Mouse (Mus musculus) stomach, embryonic 14.5 days (tissue): ENCODE data around the gene Znhit3. TPM values are rescaled to one million over a fixed set of nuclear protein-coding genes. Genes with fewer than 3 reads are reported as not detected.

Source experiments
- ATAC-seq: fragments of 200-750 bp; cut with Nextera tagmentation; 2 replicates; pipeline ENCODE4 v1.8.0; 2017; ENCODE audit warnings: low read depth, moderate TSS enrichment; ENCODE audit not compliant: insufficient number of reproducible peaks, insufficient read depth, low FRiP score
- H3K27ac ChIP-seq: fragments of 300-500 bp; sonication (generic); 2 replicates; pipeline ENCODE4 v1.5.1; 2014; ENCODE audit warnings: mild to moderate bottlenecking, low read length, moderate library complexity, mixed read lengths
- H3K27me3 ChIP-seq: fragments of 300-500 bp; sonication (generic); 2 replicates; pipeline ENCODE4 v1.6.1; 2014; ENCODE audit warnings: low read length, control low read depth, mixed read lengths; ENCODE audit not compliant: control insufficient read depth, insufficient read depth
- H3K36me3 ChIP-seq: fragments of 300-500 bp; sonication (generic); 2 replicates; pipeline ENCODE4 v1.6.1; 2014; ENCODE audit warnings: mild to moderate bottlenecking, control low read depth, low read length, moderate library complexity, mixed read lengths; ENCODE audit not compliant: control insufficient read depth, insufficient read depth
- H3K4me1 ChIP-seq: fragments of 300-500 bp; sonication (generic); 2 replicates; pipeline ENCODE4 v1.6.1; 2014; ENCODE audit warnings: low read length, control low read depth, mixed read lengths; ENCODE audit not compliant: control insufficient read depth, insufficient read depth
- H3K4me2 ChIP-seq: fragments of 300-500 bp; sonication (generic); replicated peaks from 2 replicates; pipeline ENCODE4 v1.6.1; 2014; ENCODE audit warnings: low read depth, low read length, control low read depth
- H3K4me3 ChIP-seq: fragments of 300-500 bp; sonication (generic); 2 replicates; pipeline ENCODE4 v1.5.1; 2014; ENCODE audit warnings: low read depth, low read length, control low read depth
- H3K9ac ChIP-seq: fragments of 300-500 bp; sonication (generic); replicated peaks from 2 replicates; pipeline ENCODE4 v1.6.1; 2014; ENCODE audit warnings: low read depth, mild to moderate bottlenecking, control low read depth, low read length, moderate library complexity, mixed read lengths
- H3K9me3 ChIP-seq: fragments of 300-500 bp; sonication (generic); 2 replicates; pipeline ENCODE4 v1.6.1; 2016; ENCODE audit warnings: low read depth, low read length, control low read depth; ENCODE audit not compliant: control insufficient read depth
- WGBS: fragments of 180-500 bp; shearing (Covaris S2); extraction: QIAGEN DNeasy Blood & Tissue Kit; methylation state at CpG from one replicate; pipeline ENCODE4 v1.1.7; 2014; 5-methylcytosine and 5-hydroxymethylcytosine counted together
- microRNA-seq: library from miRNA; unstranded; fragments of <30 nt; microRNA quantifications from one replicate; pipeline ENCODE4, GENCODE M21; 2016
- polyA plus RNA-seq: library from polyadenylated mRNA; unstranded; fragments of >200 nt; fragmentation: Nextera tagmentation; extraction: Ambion mirVana; gene quantifications from 2 replicates; pipeline ENCODE4 v1.2.1, GENCODE M21; 2014

The Znhit3 gene
- polyA plus RNA-seq, 1 experiment from 2014 or later: 64.3 TPM

GRCm38 (mm10) chr11:84870337-84871043 is 45.7 kb downstream of the Znhit3 start, which contains the start of gene Ggnbp2:
Ggnbp2 (minus strand) TSS chr11:84870817.
- Histone ChIP-seq H3K9me3 (no peaks in the 10 kb centered on the region), H3K4me3 (peak within 1 kb of the TSS; percentile 95), H3K27ac (peak within 1 kb of the TSS; percentile 99), H3K4me1 (peaks cover 10% of the 10 kb centered on the region), H3K27me3 (no peaks in the 10 kb centered on the region), H3K36me3 (peaks cover 3% of the 10 kb centered on the region; the same call in 1 of the 2 replicates), H3K4me2 (peak within 1 kb of the TSS; percentile 72), H3K9ac (peak within 1 kb of the TSS; percentile 86)
- WGBS: under 1% methylated on average over 43 of the region's 62 CpGs
- peak; percentile 91 for ATAC-seq

GRCm38 (mm10) chr11:84869537-84870232 is 46.5 kb downstream of the Znhit3 start:
- H3K4me2 ChIP-seq: peak overlapping the region; percentile 72
- H3K27ac ChIP-seq: peak overlapping the region; percentile 95
- H3K4me3 ChIP-seq: peak overlapping the region; percentile 95
- WGBS: under 1% methylated on average over 61 of the region's 61 CpGs
- H3K27me3 ChIP-seq: no peaks in the 10 kb centered on the region
- H3K36me3 ChIP-seq: peaks cover 3% of the 10 kb centered on the region; the same call in 1 of the 2 replicates
- peak overlapping the region; percentile 82 for H3K9ac ChIP-seq
- H3K9me3 ChIP-seq: no peaks in the 10 kb centered on the region
- peaks cover 12% of the 10 kb centered on the region for H3K4me1 ChIP-seq
- ATAC-seq: peak; percentile 78

DNA sequence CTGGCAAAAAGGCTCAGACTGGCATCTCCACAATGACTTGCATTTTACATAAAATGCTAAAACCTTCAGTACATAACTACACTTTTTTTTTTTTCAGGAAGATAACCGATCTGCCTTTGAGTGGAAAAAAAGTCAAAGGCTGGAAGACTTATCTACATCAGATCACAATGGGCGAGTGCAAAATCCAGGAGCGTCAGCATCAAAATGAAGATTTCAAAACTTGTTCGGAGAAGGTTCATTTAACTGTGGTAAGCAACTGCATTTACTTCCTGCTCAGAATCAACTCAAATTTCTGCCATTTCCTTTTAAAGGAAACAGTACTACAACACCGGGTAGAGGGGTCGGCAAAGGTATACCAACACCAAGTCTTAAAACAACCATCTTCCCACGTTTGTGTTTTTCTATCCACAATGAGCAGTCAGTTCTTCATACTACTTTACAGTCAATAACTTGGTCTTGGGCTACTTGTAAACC is 47.3 kb downstream of the Znhit3 start:
- Histone ChIP-seq H3K4me1 (peaks cover 12% of the 10 kb centered on the region), H3K9me3 (no peaks in the 10 kb centered on the region), H3K36me3 (peaks cover 6% of the 10 kb centered on the region; the same call in 1 of the 2 replicates), H3K27ac (peak overlapping the region; percentile 95), H3K9ac (peak overlapping the region; percentile 82), H3K27me3 (no peaks in the 10 kb centered on the region), H3K4me3 (peak overlapping the region; percentile 95), H3K4me2 (peak overlapping the region; percentile 72)
- no peak for ATAC-seq
- WGBS: 15% methylated on average over 7 of the region's 7 CpGs

- H3K27me3 ChIP-seq: no peaks in the 10 kb centered on the region
- no peak overlapping the region for H3K4me2 ChIP-seq
- H3K27ac ChIP-seq: no peak overlapping the region
- no peaks in the 10 kb centered on the region for H3K9me3 ChIP-seq
- peaks cover 6% of the 10 kb centered on the region; the same call in 1 of the 2 replicates for H3K36me3 ChIP-seq
- 88% methylated on average over 2 of the region's 2 CpGs for WGBS
- no peak overlapping the region for H3K9ac ChIP-seq
- H3K4me3 ChIP-seq: no peak overlapping the region
- peaks cover 12% of the 10 kb centered on the region for H3K4me1 ChIP-seq
- ATAC-seq: no peak
Measured at GRCm38 (mm10) chr11:84867586-84867985, 48.6 kb downstream of the Znhit3 start.

GRCm38 (mm10) chr11:84865268-84865667 is 50.9 kb downstream of the Znhit3 start:
- Histone ChIP-seq H3K4me1 (peaks cover 12% of the 10 kb centered on the region), H3K9me3 (no peaks in the 10 kb centered on the region), H3K4me3 (no peak overlapping the region), H3K36me3 (peaks cover 18% of the 10 kb centered on the region), H3K4me2 (no peak overlapping the region), H3K27me3 (no peaks in the 10 kb centered on the region), H3K9ac (no peak overlapping the region), H3K27ac (no peak overlapping the region)
- no peak for ATAC-seq
- WGBS: 32% methylated on average over 2 of the region's 2 CpGs

Small RNAs within 50 kb of the gene (microRNA-seq; reads per million reads assigned to microRNA genes)
- gene Gm23564: not detected

Other genes with a start within 250 kb of the Znhit3 start
- gene Mrm1, start 96.9 kb downstream of the Znhit3 start, polyA plus RNA-seq: 11.0 and 11.3 TPM in 2 replicates
- gene Dhrs11, start 87.4 kb downstream of the Znhit3 start, polyA plus RNA-seq: 11.7 and 12.9 TPM in 2 replicates
- gene Ggnbp2, start 45.5 kb downstream of the Znhit3 start, polyA plus RNA-seq: 68.0 and 69.6 TPM in 2 replicates
- gene Myo19, start 36.2 kb downstream of the Znhit3 start, polyA plus RNA-seq: 9.3 and 9.4 TPM in 2 replicates
- gene Pigw, start 36.1 kb downstream of the Znhit3 start, polyA plus RNA-seq: 3.0 and 4.2 TPM in 2 replicates
- gene Car4, start 41.4 kb upstream of the Znhit3 start, polyA plus RNA-seq: 0.48 and 0.62 TPM in 2 replicates
- gene Usp32, start 223.8 kb upstream of the Znhit3 start, polyA plus RNA-seq: 7.1 and 9.7 TPM in 2 replicates